Mouse (Mus musculus) heart, embryonic 13.5 days (tissue): Measurements from ENCODE around the gene Doc2g. TPM values are rescaled to one million over a fixed set of nuclear protein-coding genes. Genes with fewer than 3 reads are reported as not detected.
A peak's percentile ranks its signal among the peaks of the same experiment; 100 is the strongest.
"Not testable (repeated sequence)": the region's sequence is repeated elsewhere in the genome, so short reads cannot be mapped to it uniquely, and the experiment has no call there.

ENCODE experiments used
- ATAC-seq: fragments of 200-750 bp; cut with Nextera tagmentation; 2 replicates; pipeline ENCODE4 v1.8.0; 2017; ENCODE audit warnings: moderate TSS enrichment; ENCODE audit not compliant: insufficient number of reproducible peaks, low FRiP score, low TSS enrichment; ENCODE audit errors: extremely low read depth
- H3K27ac ChIP-seq: fragments of 300-500 bp; sonication (generic); replicated peaks from 2 replicates; pipeline ENCODE4 v1.5.1; 2015; ENCODE audit warnings: moderate library complexity, mild to moderate bottlenecking, inconsistent platforms
- H3K27me3 ChIP-seq: fragments of 300-500 bp; sonication (generic); replicated peaks from 2 replicates; pipeline ENCODE4 v1.6.1; 2015; ENCODE audit warnings: mild to moderate bottlenecking, inconsistent platforms
- H3K36me3 ChIP-seq: fragments of 300-500 bp; sonication (generic); 2 replicates; pipeline ENCODE4 v1.6.1; 2015; ENCODE audit warnings: mild to moderate bottlenecking, inconsistent platforms
- H3K4me1 ChIP-seq: fragments of 300-500 bp; sonication (generic); 2 replicates; pipeline ENCODE4 v1.6.1; 2015; ENCODE audit warnings: inconsistent platforms
- H3K4me2 ChIP-seq: fragments of 300-500 bp; sonication (generic); 2 replicates; pipeline ENCODE4 v1.6.1; 2015; ENCODE audit warnings: inconsistent platforms, mild to moderate bottlenecking, moderate library complexity
- H3K4me3 ChIP-seq: fragments of 300-500 bp; sonication (generic); 2 replicates; pipeline ENCODE4 v1.5.1; 2015; ENCODE audit warnings: moderate library complexity, mild to moderate bottlenecking, inconsistent platforms
- H3K9ac ChIP-seq: fragments of 300-500 bp; sonication (generic); 2 replicates; pipeline ENCODE4 v1.6.1; 2015; ENCODE audit warnings: inconsistent platforms, mild to moderate bottlenecking, moderate library complexity
- H3K9me3 ChIP-seq: fragments of 300-500 bp; sonication (generic); 2 replicates; pipeline ENCODE4 v1.6.1; 2016; ENCODE audit warnings: inconsistent platforms
- WGBS: fragments of 180-500 bp; shearing (Covaris S2); methylation state at CpG from one replicate; pipeline ENCODE4 v1.1.7; 2015; ENCODE audit warnings: mixed read lengths; 5-methylcytosine and 5-hydroxymethylcytosine counted together
- polyA plus RNA-seq: library from polyadenylated mRNA; unstranded; fragments of >200 nt; fragmentation: Nextera tagmentation; extraction: Ambion mirVana; gene quantifications from 2 replicates; pipeline ENCODE4 v1.2.1, GENCODE M21; 2015

Gene Doc2g
- polyA plus RNA-seq, 1 experiment from 2014 or later: 80.5 TPM

GRCm38 (mm10) chr19:4015635-4016034, 12.5 kb downstream of the Doc2g start:
- Histone ChIP-seq H3K36me3 (peaks cover 6% of the 10 kb centered on the region), H3K27me3 (no peaks in the 10 kb centered on the region), H3K27ac (no peak overlapping the region), H3K9me3 (no peaks in the 10 kb centered on the region), H3K4me3 (no peak overlapping the region), H3K4me1 (peaks cover 40% of the 10 kb centered on the region), H3K9ac (no peak overlapping the region), H3K4me2 (no peak overlapping the region)
- ATAC-seq: no peak
- WGBS: 38% methylated on average over 5 of the region's 5 CpGs

GRCm38 (mm10) chr19:4017921-4018587, 14.9 kb downstream of the Doc2g start:
- no peaks in the 10 kb centered on the region for H3K27me3 ChIP-seq
- no peak overlapping the region for H3K9ac ChIP-seq
- ATAC-seq: no peak
- H3K4me3 ChIP-seq: no peak overlapping the region
- H3K4me1 ChIP-seq: peaks cover 25% of the 10 kb centered on the region
- WGBS: 61% methylated on average over 10 of the region's 10 CpGs
- no peaks in the 10 kb centered on the region for H3K9me3 ChIP-seq
- no peak overlapping the region for H3K4me2 ChIP-seq
- no peaks in the 10 kb centered on the region for H3K36me3 ChIP-seq
- no peak overlapping the region for H3K27ac ChIP-seq

- WGBS: 33% methylated on average over 18 of the region's 18 CpGs
- Histone ChIP-seq H3K36me3 (no peaks in the 10 kb centered on the region), H3K27me3 (no peaks in the 10 kb centered on the region), H3K9me3 (no peaks in the 10 kb centered on the region), H3K9ac (peak overlapping the region; percentile 56), H3K4me1 (peaks cover 17% of the 10 kb centered on the region), H3K4me2 (no peak overlapping the region), H3K27ac (no peak overlapping the region; the same call in 1 of the 2 replicates), H3K4me3 (no peak overlapping the region)
- ATAC-seq: no peak; the same call in 1 of the 2 replicates
Observed at GRCm38 (mm10) chr19:4018743-4019583, 15.8 kb downstream of the Doc2g start.

GRCm38 (mm10) chr19:4023185-4023584, 20.1 kb downstream of the Doc2g start:
- H3K9ac ChIP-seq: no peak overlapping the region
- no peaks in the 10 kb centered on the region for H3K36me3 ChIP-seq
- H3K27ac ChIP-seq: no peak overlapping the region
- H3K27me3 ChIP-seq: no peaks in the 10 kb centered on the region
- 61% methylated on average over 7 of the region's 7 CpGs for WGBS
- no peak for ATAC-seq
- H3K9me3 ChIP-seq: peaks cover 11% of the 10 kb centered on the region; the same call in 1 of the 2 replicates
- H3K4me3 ChIP-seq: no peak overlapping the region
- H3K4me2 ChIP-seq: no peak overlapping the region
- H3K4me1 ChIP-seq: peaks cover 8% of the 10 kb centered on the region; the same call in 1 of the 2 replicates

GRCm38 (mm10) chr19:4027576-4027975, 24.5 kb downstream of the Doc2g start:
- Histone ChIP-seq H3K4me1 (no peaks in the 10 kb centered on the region), H3K4me3 (no peak overlapping the region), H3K36me3 (no peaks in the 10 kb centered on the region), H3K9ac (no peak overlapping the region), H3K9me3 (peaks cover 11% of the 10 kb centered on the region; the same call in 1 of the 2 replicates), H3K27ac (no peak overlapping the region), H3K4me2 (no peak overlapping the region), H3K27me3 (no peaks in the 10 kb centered on the region)
- no peak for ATAC-seq

GRCm38 (mm10) chr19:4032668-4033067, 29.6 kb downstream of the Doc2g start:
- no peak overlapping the region for H3K4me3 ChIP-seq
- no peak overlapping the region for H3K4me2 ChIP-seq
- peaks cover 13% of the 10 kb centered on the region for H3K4me1 ChIP-seq
- H3K36me3 ChIP-seq: peaks cover 14% of the 10 kb centered on the region
- no peaks in the 10 kb centered on the region for H3K27me3 ChIP-seq
- H3K27ac ChIP-seq: no peak overlapping the region
- H3K9me3 ChIP-seq: no peaks in the 10 kb centered on the region
- no peak overlapping the region for H3K9ac ChIP-seq
- no peak for ATAC-seq
- WGBS: 34% methylated on average over 7 of the region's 7 CpGs

- Histone ChIP-seq H3K9ac (no peak overlapping the region), H3K4me1 (peaks cover 15% of the 10 kb centered on the region), H3K36me3 (peaks cover 14% of the 10 kb centered on the region), H3K4me2 (no peak overlapping the region), H3K9me3 (no peaks in the 10 kb centered on the region), H3K4me3 (no peak overlapping the region), H3K27ac (no peak overlapping the region), H3K27me3 (no peaks in the 10 kb centered on the region)
- WGBS: 62% methylated on average over 3 of the region's 3 CpGs
- ATAC-seq: no peak
Observed at GRCm38 (mm10) chr19:4033298-4033697, 30.2 kb downstream of the Doc2g start.

GRCm38 (mm10) chr19:4033742-4034141, 30.6 kb downstream of the Doc2g start:
- Histone ChIP-seq H3K27ac (no peak overlapping the region), H3K9me3 (no peaks in the 10 kb centered on the region), H3K4me1 (peaks cover 17% of the 10 kb centered on the region), H3K9ac (no peak overlapping the region), H3K4me3 (no peak overlapping the region), H3K36me3 (peaks cover 14% of the 10 kb centered on the region), H3K4me2 (no peak overlapping the region), H3K27me3 (no peaks in the 10 kb centered on the region)
- 61% methylated on average over 5 of the region's 5 CpGs for WGBS
- ATAC-seq: no peak

GRCm38 (mm10) chr19:4036327-4037045, 33.4 kb downstream of the Doc2g start:
- no peak overlapping the region for H3K4me3 ChIP-seq
- no peak overlapping the region for H3K27ac ChIP-seq
- H3K9me3 ChIP-seq: no peaks in the 10 kb centered on the region
- peak overlapping the region; percentile 31; the same call in 1 of the 2 replicates for H3K4me2 ChIP-seq
- peaks cover 14% of the 10 kb centered on the region for H3K36me3 ChIP-seq
- peak overlapping the region; percentile 33; the same call in 1 of the 2 replicates for H3K9ac ChIP-seq
- ATAC-seq: no peak
- no peaks in the 10 kb centered on the region for H3K27me3 ChIP-seq
- 76% methylated on average over 12 of the region's 12 CpGs for WGBS
- H3K4me1 ChIP-seq: peaks cover 17% of the 10 kb centered on the region

- Histone ChIP-seq H3K4me2 (peak overlapping the region; percentile 85), H3K4me1 (peaks cover 17% of the 10 kb centered on the region), H3K4me3 (peak overlapping the region; percentile 74), H3K36me3 (peaks cover 14% of the 10 kb centered on the region), H3K27ac (peak overlapping the region; percentile 79), H3K9ac (peak overlapping the region; percentile 91)
- not testable (repeated sequence) for H3K27me3 ChIP-seq, ATAC-seq, H3K9me3 ChIP-seq
- WGBS: 28% methylated on average over 8 of the region's 8 CpGs
Observed at GRCm38 (mm10) chr19:4037154-4037787, 34.2 kb downstream of the Doc2g start.

GRCm38 (mm10) chr19:4037788-4038232, 34.7 kb downstream of the Doc2g start, which contains the start of gene Gstp1:
Gene Gstp1 (minus strand): TSS chr19:4037985.
- Histone ChIP-seq H3K4me1 (peaks cover 17% of the 10 kb centered on the region), H3K9ac (peak within 1 kb of the TSS; percentile 91), H3K27me3 (no peaks in the 10 kb centered on the region), H3K27ac (peak within 1 kb of the TSS; percentile 79), H3K4me3 (peak within 1 kb of the TSS; percentile 74), H3K4me2 (peak within 1 kb of the TSS; percentile 85), H3K9me3 (no peaks in the 10 kb centered on the region), H3K36me3 (peaks cover 14% of the 10 kb centered on the region)
- WGBS: under 1% methylated on average over 26 of the region's 26 CpGs
- ATAC-seq: peak; percentile 80
